Mouse (Mus musculus): ENCODE results near the gene Olfr130. TPM values are rescaled to one million over a fixed set of nuclear protein-coding genes. Genes with fewer than 3 reads are reported as not detected.

The Olfr130 gene
- not detected in 2 replicates for polyA plus RNA-seq (2015; fragmentation: Nextera tagmentation; extraction: Ambion mirVana)

DNA sequence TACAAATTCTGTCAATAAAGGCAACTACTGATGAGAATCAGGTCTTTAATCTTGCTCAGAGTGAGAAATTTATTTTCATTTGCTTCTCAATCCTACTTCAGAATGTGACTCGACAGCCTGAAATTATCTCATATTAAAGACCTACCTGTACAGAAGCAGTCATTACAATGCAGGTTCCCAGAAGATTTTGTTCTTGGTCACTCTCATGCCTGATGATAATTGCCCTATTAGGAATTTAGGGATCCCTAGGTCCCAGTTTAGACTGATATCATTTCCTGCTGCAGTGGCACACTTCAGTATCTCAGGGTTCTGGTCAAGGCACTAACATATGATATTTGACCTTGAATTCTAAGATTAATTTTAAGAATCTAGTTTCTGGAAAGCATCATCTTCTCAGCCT lies at the start of gene Olfr130:
Olfr130 (plus strand) TSS at position 301 of the 400 bp plus-strand sequence.

GRCm38 (mm10) chr17:38059979-38060378 lies 3.7 kb upstream of the Olfr130 start, which contains the start of gene Olfr129:
Gene Olfr129 (minus strand): TSS chr17:38060079.

DNA sequence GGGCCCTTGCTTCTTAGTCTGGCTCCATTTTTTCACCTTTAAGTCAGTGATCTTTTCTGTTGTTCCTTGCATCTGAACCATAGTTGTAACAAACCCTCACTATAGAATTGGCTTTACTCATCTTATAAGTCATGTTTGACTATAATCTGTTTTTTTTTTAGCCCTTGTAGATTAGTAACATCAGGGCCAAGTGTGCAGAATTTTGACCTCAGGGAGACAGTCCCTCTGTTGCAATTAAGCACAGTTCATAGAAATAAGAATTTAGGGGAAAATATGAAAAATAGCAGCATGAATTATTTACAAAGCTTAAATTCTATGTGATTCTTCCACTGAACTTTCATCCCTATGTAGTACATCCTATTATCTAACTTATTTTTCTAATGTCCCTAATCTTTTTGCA lies 24.9 kb downstream of the Olfr130 start, which contains the start of gene Olfr131:
Olfr131 (minus strand) TSS at position 101 of the 400 bp plus-strand sequence.

Other genes with a start within 250 kb of the Olfr130 start
- gene Olfr125, start 231.0 kb upstream of the Olfr130 start, polyA plus RNA-seq (2015; fragmentation: Nextera tagmentation; extraction: Ambion mirVana): not detected in 2 replicates
- gene Olfr126, start 216.4 kb upstream of the Olfr130 start, polyA plus RNA-seq (2015; fragmentation: Nextera tagmentation; extraction: Ambion mirVana): not detected in 2 replicates
- not detected in 2 replicates for gene Olfr127, start 163.5 kb upstream of the Olfr130 start, polyA plus RNA-seq (2015; fragmentation: Nextera tagmentation; extraction: Ambion mirVana)
- gene Olfr128, start 143.4 kb upstream of the Olfr130 start, polyA plus RNA-seq (2015; fragmentation: Nextera tagmentation; extraction: Ambion mirVana): not detected in 2 replicates
- gene Olfr761, start 110.8 kb upstream of the Olfr130 start, polyA plus RNA-seq (2015; fragmentation: Nextera tagmentation; extraction: Ambion mirVana): not detected in 2 replicates
- gene Olfr129, start 3.8 kb upstream of the Olfr130 start, polyA plus RNA-seq (2015; fragmentation: Nextera tagmentation; extraction: Ambion mirVana): not detected in 2 replicates
- not detected in 2 replicates for gene Olfr131, start 24.8 kb downstream of the Olfr130 start, polyA plus RNA-seq (2015; fragmentation: Nextera tagmentation; extraction: Ambion mirVana)
- not detected in 2 replicates for gene Olfr132, start 70.6 kb downstream of the Olfr130 start, polyA plus RNA-seq (2015; fragmentation: Nextera tagmentation; extraction: Ambion mirVana)
- gene Olfr133, start 81.4 kb downstream of the Olfr130 start, polyA plus RNA-seq (2015; fragmentation: Nextera tagmentation; extraction: Ambion mirVana): not detected in 2 replicates
- gene Olfr134, start 107.5 kb downstream of the Olfr130 start, polyA plus RNA-seq (2015; fragmentation: Nextera tagmentation; extraction: Ambion mirVana): not detected in 2 replicates
- not detected in 2 replicates for gene Olfr135, start 140.4 kb downstream of the Olfr130 start, polyA plus RNA-seq (2015; fragmentation: Nextera tagmentation; extraction: Ambion mirVana)
- gene Olfr138, start 197.1 kb downstream of the Olfr130 start, polyA plus RNA-seq (2015; fragmentation: Nextera tagmentation; extraction: Ambion mirVana): not detected in 2 replicates
- gene Olfr137, start 243.6 kb downstream of the Olfr130 start, polyA plus RNA-seq (2015; fragmentation: Nextera tagmentation; extraction: Ambion mirVana): not detected in 2 replicates